Mouse (Mus musculus): ENCODE results near the gene Nrxn1. TPM values are rescaled to one million over a fixed set of nuclear protein-coding genes. Genes with fewer than 3 reads are reported as not detected.

The Nrxn1 gene
- total and polyA plus RNA-seq, 3 experiments, result not detected

GRCm38 (mm10) chr17:90607427-90607806, 485.5 kb downstream of the Nrxn1 start:
- Histone ChIP-seq H3K4me1 (ENCODE audit: control insufficient read depth in 1 of 2, insufficient read depth in 2 of 2, low read length in 2 of 2) (no peaks in the 10 kb centered on the region), H3K27me3 (ENCODE audit: control insufficient read depth in 1 of 2, insufficient read depth in 2 of 2, low read length in 2 of 2) (no peaks in the 10 kb centered on the region), H3K9ac (ENCODE audit: control insufficient read depth, low read depth, low read length, poor library complexity, severe bottlenecking) (no peak overlapping the region), H3K27ac (ENCODE audit: control insufficient read depth, low read depth, low read length) (no peak overlapping the region), H3K36me3 (ENCODE audit: control insufficient read depth in 1 of 2, insufficient read depth in 2 of 2, low read length in 2 of 2) (no peaks in the 10 kb centered on the region), H3K4me3 (ENCODE audit: control insufficient read depth in 1 of 2, insufficient read depth in 1 of 2, low read depth in 2 of 2, low read length in 2 of 2) (no peak overlapping the region), H3K9me3 (replicated peaks; ENCODE audit: insufficient read depth, low read length) (no peaks in the 10 kb centered on the region), H3K79me2 (ENCODE audit: control insufficient read depth, insufficient read depth, low read length, poor library complexity) (no peaks in the 10 kb centered on the region)
- DNase-seq (ENCODE audit: low read depth, low spot score), result no peak
- TF ChIP-seq TCF12 (IDR thresholded peaks at IDR 0.05; ENCODE audit: low read depth, low read length) (no peak), GATA1 (IDR thresholded peaks at IDR 0.05; ENCODE audit: low read depth, low read length) (no peak), ELF1 (IDR thresholded peaks at IDR 0.05; ENCODE audit: low read depth, low read length) (no peak), ZMIZ1 (IDR thresholded peaks at IDR 0.05; ENCODE audit: low read depth, low read length) (no peak), SMC3 (IDR thresholded peaks at IDR 0.05; ENCODE audit: low read depth, low read length) (no peak), TBP (IDR thresholded peaks at IDR 0.05; ENCODE audit: low read depth, low read length) (no peak), ZC3H11A (IDR thresholded peaks at IDR 0.05; ENCODE audit: low read depth, low read length) (no peak), MAFK (IDR thresholded peaks at IDR 0.05; ENCODE audit: borderline replicate concordance, low read depth, low read length) (no peak), HCFC1 (IDR thresholded peaks at IDR 0.05; ENCODE audit: low read depth, low read length) (no peak), POLR2AphosphoS5 (IDR thresholded peaks at IDR 0.05; ENCODE audit: borderline replicate concordance, low read depth, low read length) (no peak), ZKSCAN1 (IDR thresholded peaks at IDR 0.05; ENCODE audit: low read depth, low read length) (no peak), POLR2AphosphoS2 (IDR thresholded peaks at IDR 0.05; ENCODE audit: low read length) (no peak), POLR2A (IDR thresholded peaks at IDR 0.05; ENCODE audit: control insufficient read depth in 1 of 2, insufficient read depth in 1 of 2, low read depth in 1 of 2, low read length in 2 of 2, poor library complexity in 1 of 2) (no peak), TAL1 (IDR thresholded peaks at IDR 0.05; ENCODE audit: low read length) (no peak), BHLHE40 (IDR thresholded peaks at IDR 0.05; ENCODE audit: borderline replicate concordance, low read depth, low read length) (no peak), USF2 (IDR thresholded peaks at IDR 0.05; ENCODE audit: borderline replicate concordance in 1 of 2, insufficient read depth in 1 of 2, low read depth in 1 of 2, low read length in 2 of 2) (no peak), USF1 (IDR thresholded peaks at IDR 0.05; ENCODE audit: low read depth, low read length) (no peak)

DNA sequence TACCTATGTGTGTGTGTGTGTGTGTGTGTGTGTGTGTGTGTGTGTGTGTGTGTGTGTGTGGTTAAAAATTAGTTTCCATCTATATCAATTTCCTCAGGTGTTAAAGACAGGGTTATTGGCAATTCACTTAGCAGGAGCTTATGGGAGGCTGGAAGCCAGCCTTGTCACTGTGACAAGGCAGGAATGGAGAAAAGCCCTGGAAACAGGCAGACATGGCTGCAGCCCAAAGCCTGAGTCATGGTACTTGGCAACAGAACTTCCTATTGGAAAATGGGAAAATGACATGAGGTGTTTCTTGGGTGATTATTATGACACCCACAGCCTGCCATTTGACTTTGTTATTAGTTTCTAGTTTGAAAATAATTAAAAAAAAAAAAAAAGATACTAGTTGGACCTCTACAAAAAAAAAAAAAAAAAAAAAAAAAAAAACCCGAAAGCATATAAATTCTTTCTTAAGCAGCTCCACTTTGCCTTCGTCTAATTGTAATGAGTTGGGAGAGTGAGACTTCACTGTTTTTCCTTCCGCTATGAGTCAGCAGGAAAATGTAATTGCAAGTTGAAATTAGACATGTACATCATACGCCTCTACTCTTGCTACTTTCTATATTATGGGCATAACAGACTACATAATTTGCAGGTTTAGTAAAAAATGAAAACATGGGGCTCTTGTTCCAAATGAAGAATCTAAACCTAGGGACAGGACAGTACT, 486.0 kb downstream of the Nrxn1 start:
- DNase-seq (ENCODE audit: low read depth, low spot score), result no peak
- no peak overlapping the region for H3K9ac ChIP-seq (ENCODE audit: control insufficient read depth, low read depth, low read length, poor library complexity, severe bottlenecking)
- H3K36me3 ChIP-seq (ENCODE audit: control insufficient read depth in 1 of 2, insufficient read depth in 2 of 2, low read length in 2 of 2), result no peaks in the 10 kb centered on the region
- no peaks in the 10 kb centered on the region for H3K27me3 ChIP-seq (ENCODE audit: control insufficient read depth in 1 of 2, insufficient read depth in 2 of 2, low read length in 2 of 2)
- no peaks in the 10 kb centered on the region for H3K9me3 ChIP-seq (replicated peaks; ENCODE audit: insufficient read depth, low read length)
- no peaks in the 10 kb centered on the region for H3K79me2 ChIP-seq (ENCODE audit: control insufficient read depth, insufficient read depth, low read length, poor library complexity)
- no peak overlapping the region for H3K27ac ChIP-seq (ENCODE audit: control insufficient read depth, low read depth, low read length)
- H3K4me3 ChIP-seq (ENCODE audit: control insufficient read depth in 1 of 2, insufficient read depth in 1 of 2, low read depth in 2 of 2, low read length in 2 of 2), result no peak overlapping the region
- H3K4me1 ChIP-seq (ENCODE audit: control insufficient read depth in 1 of 2, insufficient read depth in 2 of 2, low read length in 2 of 2), result no peaks in the 10 kb centered on the region
- no peak for TF ChIP-seq MYC (IDR thresholded peaks at IDR 0.05; ENCODE audit: low read depth, low read length)
- no peak for TF ChIP-seq TAL1 (IDR thresholded peaks at IDR 0.05; ENCODE audit: low read length)
- no peak for TF ChIP-seq CTCF (IDR thresholded peaks at IDR 0.05 in 2 of 3, conservative IDR thresholded peaks at IDR 0.05 in 1 of 3; ENCODE audit: control insufficient read depth in 1 of 3, insufficient read depth in 1 of 3, low read depth in 2 of 3, low read length in 3 of 3, poor library complexity in 1 of 3, severe bottlenecking in 1 of 3)
- TF ChIP-seq MAX (IDR thresholded peaks at IDR 0.05; ENCODE audit: low read length), result no peak
- no peak for TF ChIP-seq POLR2AphosphoS5 (IDR thresholded peaks at IDR 0.05; ENCODE audit: borderline replicate concordance, low read depth, low read length)
- no peak for TF ChIP-seq HCFC1 (IDR thresholded peaks at IDR 0.05; ENCODE audit: low read depth, low read length)
- no peak for TF ChIP-seq ETS1 (IDR thresholded peaks at IDR 0.05; ENCODE audit: low read depth, low read length)
- no peak for TF ChIP-seq ZKSCAN1 (IDR thresholded peaks at IDR 0.05; ENCODE audit: low read depth, low read length)
- no peak for TF ChIP-seq GATA1 (IDR thresholded peaks at IDR 0.05; ENCODE audit: low read depth, low read length)
- no peak for TF ChIP-seq MEF2A (IDR thresholded peaks at IDR 0.05; ENCODE audit: extremely low read depth, insufficient replicate concordance, low read depth, low read length, poor library complexity, severe bottlenecking)
- no peak for TF ChIP-seq NELFE (IDR thresholded peaks at IDR 0.05; ENCODE audit: low read depth, low read length)
- TF ChIP-seq UBTF (IDR thresholded peaks at IDR 0.05; ENCODE audit: borderline replicate concordance, insufficient read depth, low read depth, low read length), result no peak
- no peak for TF ChIP-seq ZMIZ1 (IDR thresholded peaks at IDR 0.05; ENCODE audit: low read depth, low read length)
- TF ChIP-seq MAZ (IDR thresholded peaks at IDR 0.05; ENCODE audit: low read depth, low read length), result no peak
- TF ChIP-seq JUND (IDR thresholded peaks at IDR 0.05; ENCODE audit: low read depth, low read length), result no peak
- TF ChIP-seq NRF1 (IDR thresholded peaks at IDR 0.05; ENCODE audit: insufficient read depth, low read depth, low read length, poor library complexity, severe bottlenecking), result no peak
- TF ChIP-seq GABPA (IDR thresholded peaks at IDR 0.05; ENCODE audit: low read depth, low read length), result no peak
- TF ChIP-seq TCF12 (IDR thresholded peaks at IDR 0.05; ENCODE audit: low read depth, low read length), result no peak

Measured in MEL (cell line).